Mouse (Mus musculus) liver, postnatal 0 days (tissue): ENCODE data around the gene Yap1.

Source experiments
- CTCF ChIP-seq: sonication (generic); IDR thresholded peaks from 2 replicates; pipeline ENCODE4 v1.5.1; 2016; ENCODE audit warnings: antibody characterized with exemption, low read depth
- EP300 ChIP-seq: IDR thresholded peaks from 2 replicates; pipeline ENCODE4 v1.6.1; 2016; ENCODE audit warnings: antibody characterized with exemption, low read depth, mild to moderate bottlenecking

DNA sequence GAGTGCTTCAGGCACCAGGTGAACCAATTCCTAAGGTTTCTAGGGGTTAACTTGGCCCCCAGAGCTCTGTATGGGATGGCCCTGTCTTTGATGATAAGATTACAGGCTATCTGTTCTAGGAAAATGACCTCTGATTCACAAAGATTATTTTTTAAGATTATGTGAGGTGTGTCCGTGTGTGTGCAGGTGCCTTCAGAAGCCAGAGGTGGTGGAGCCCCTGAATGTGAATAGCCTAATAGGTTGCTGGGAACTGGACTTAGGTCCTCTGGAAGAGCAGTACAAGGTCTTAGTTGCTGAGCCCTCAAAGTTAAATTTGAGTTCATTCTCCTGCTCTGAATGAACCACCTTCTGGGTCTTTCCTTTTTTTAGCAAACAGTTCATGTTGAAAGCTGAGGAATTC lies 29.7 kb upstream of the Yap1 start:
- TF ChIP-seq CTCF (no peak), EP300 (no peak)
